Mouse (Mus musculus): ENCODE results near the gene Runx3. TPM values are rescaled to one million over a fixed set of nuclear protein-coding genes. Genes with fewer than 3 reads are reported as not detected.

The Runx3 gene
- polyA plus RNA-seq, 1 experiment from 2014 or later: 0.13 TPM

DNA sequence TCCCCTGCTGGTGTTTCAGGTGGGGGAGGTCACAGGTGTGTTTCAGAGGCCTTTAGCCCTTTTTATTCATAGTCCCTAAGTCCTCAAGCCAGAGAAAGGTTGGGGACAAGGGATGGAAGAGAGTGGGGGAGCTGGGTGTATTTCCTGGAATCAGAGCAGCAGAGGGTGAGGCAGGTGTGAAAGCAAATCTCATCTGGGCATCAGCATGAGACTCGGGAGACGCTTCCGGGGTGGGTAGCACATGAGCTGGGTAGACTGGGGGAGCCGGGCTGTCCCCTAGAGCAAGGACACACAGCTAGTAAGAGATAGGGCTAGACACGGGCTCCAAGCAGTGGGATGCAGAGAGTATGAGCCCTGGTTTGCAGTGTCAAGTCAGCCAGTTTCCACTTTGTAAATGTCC, 16.7 kb upstream of the Runx3 start:
- H3K36me3 ChIP-seq (ENCODE audit: control insufficient read depth, insufficient read depth, low read length): no peaks in the 10 kb centered on the region
- no peak for TF ChIP-seq CTCF (IDR thresholded peaks at IDR 0.05; ENCODE audit: low read depth)
- no peak for TF ChIP-seq EP300 (optimal IDR thresholded peaks at IDR 0.05)
- H3K4me1 ChIP-seq (replicated peaks; ENCODE audit: control insufficient read depth, insufficient read depth): no peaks in the 10 kb centered on the region
- no peak overlapping the region for H3K4me3 ChIP-seq (ENCODE audit: low read depth, low read length)
- no peak for ATAC-seq (ENCODE audit: low FRiP score, low TSS enrichment)
- 42% methylated on average over 5 of the region's 5 CpGs for WGBS
- H3K27ac ChIP-seq (replicated peaks): no peak overlapping the region
- no peak for DNase-seq (ENCODE audit: low spot score)
- H3K27me3 ChIP-seq (ENCODE audit: control insufficient read depth, insufficient read depth, low read length): no peaks in the 10 kb centered on the region; the same call in 1 of the 2 replicates
- no peaks in the 10 kb centered on the region for H3K9me3 ChIP-seq (ENCODE audit: control insufficient read depth, low read length)
- H3K4me2 ChIP-seq (replicated peaks; ENCODE audit: low read depth): no peak overlapping the region
- no peak overlapping the region for H3K9ac ChIP-seq (ENCODE audit: low read length)

DNA sequence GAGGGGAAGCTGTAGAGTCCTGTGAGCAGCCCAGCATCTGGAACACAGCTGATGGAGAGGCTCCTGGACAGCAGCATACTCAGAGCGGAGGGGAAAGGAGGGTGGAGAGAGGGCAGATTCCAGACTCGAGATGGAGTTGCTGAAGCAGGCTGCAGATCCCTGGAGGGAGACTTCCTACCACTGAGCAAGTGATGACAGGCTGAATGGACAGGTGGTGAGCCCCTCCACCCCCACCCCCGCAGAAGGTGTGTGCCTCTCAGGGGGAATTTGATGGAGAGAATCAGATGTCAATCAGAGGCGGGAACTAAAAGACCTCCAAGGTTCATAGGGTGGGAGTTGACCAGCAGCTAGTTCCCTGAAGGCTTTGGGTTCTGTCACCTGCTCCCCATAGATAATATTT, 13.5 kb upstream of the Runx3 start:
- H3K4me3 ChIP-seq (ENCODE audit: low read depth, low read length): no peak overlapping the region
- H3K27me3 ChIP-seq (ENCODE audit: control insufficient read depth, insufficient read depth, low read length): no peaks in the 10 kb centered on the region
- DNase-seq (ENCODE audit: low spot score): no peak
- no peaks in the 10 kb centered on the region for H3K4me1 ChIP-seq (replicated peaks; ENCODE audit: control insufficient read depth, insufficient read depth)
- no peak overlapping the region for H3K9ac ChIP-seq (ENCODE audit: low read length)
- no peaks in the 10 kb centered on the region for H3K9me3 ChIP-seq (ENCODE audit: control insufficient read depth, low read length)
- no peaks in the 10 kb centered on the region for H3K36me3 ChIP-seq (ENCODE audit: control insufficient read depth, insufficient read depth, low read length)
- ATAC-seq (ENCODE audit: low FRiP score, low TSS enrichment): no peak
- no peak overlapping the region for H3K27ac ChIP-seq (replicated peaks)
- no peak overlapping the region for H3K4me2 ChIP-seq (replicated peaks; ENCODE audit: low read depth)
- 40% methylated on average over 4 of the region's 4 CpGs for WGBS
- TF ChIP-seq EP300 (optimal IDR thresholded peaks at IDR 0.05): no peak
- no peak for TF ChIP-seq CTCF (IDR thresholded peaks at IDR 0.05; ENCODE audit: low read depth)

DNA sequence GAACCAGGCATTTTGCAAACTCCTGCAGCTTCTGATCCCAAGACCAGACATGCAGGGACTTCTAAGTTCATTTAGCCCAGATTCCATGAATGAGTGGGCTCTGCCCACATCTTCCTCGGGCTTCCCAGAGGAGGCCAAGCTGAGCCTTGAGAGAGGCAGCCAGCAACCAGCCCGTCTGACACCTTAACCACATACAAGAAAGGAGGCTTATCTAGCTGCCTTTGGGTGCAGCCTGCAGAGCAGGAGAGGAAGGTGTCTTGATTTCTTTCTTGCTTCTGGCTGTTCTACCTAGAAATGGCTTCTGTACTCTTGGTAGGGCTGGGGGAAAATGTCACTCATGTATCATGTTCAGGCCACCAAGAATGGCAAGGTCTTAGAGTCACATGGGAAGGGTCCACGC, 11.8 kb upstream of the Runx3 start:
- no peak for TF ChIP-seq CTCF (IDR thresholded peaks at IDR 0.05; ENCODE audit: low read depth)
- no peak for TF ChIP-seq EP300 (optimal IDR thresholded peaks at IDR 0.05)
- no peaks in the 10 kb centered on the region for H3K4me1 ChIP-seq (replicated peaks; ENCODE audit: control insufficient read depth, insufficient read depth)
- H3K27ac ChIP-seq (replicated peaks): no peak overlapping the region
- no peak overlapping the region for H3K4me2 ChIP-seq (replicated peaks; ENCODE audit: low read depth)
- no peaks in the 10 kb centered on the region for H3K9me3 ChIP-seq (ENCODE audit: control insufficient read depth, low read length)
- H3K9ac ChIP-seq (ENCODE audit: low read length): no peak overlapping the region
- WGBS: 59% methylated on average over 3 of the region's 3 CpGs
- H3K27me3 ChIP-seq (ENCODE audit: control insufficient read depth, insufficient read depth, low read length): no peaks in the 10 kb centered on the region
- DNase-seq (ENCODE audit: low spot score) (no peak), ATAC-seq (ENCODE audit: low FRiP score, low TSS enrichment) (no peak)
- H3K4me3 ChIP-seq (ENCODE audit: low read depth, low read length): no peak overlapping the region
- no peaks in the 10 kb centered on the region for H3K36me3 ChIP-seq (ENCODE audit: control insufficient read depth, insufficient read depth, low read length)

DNA sequence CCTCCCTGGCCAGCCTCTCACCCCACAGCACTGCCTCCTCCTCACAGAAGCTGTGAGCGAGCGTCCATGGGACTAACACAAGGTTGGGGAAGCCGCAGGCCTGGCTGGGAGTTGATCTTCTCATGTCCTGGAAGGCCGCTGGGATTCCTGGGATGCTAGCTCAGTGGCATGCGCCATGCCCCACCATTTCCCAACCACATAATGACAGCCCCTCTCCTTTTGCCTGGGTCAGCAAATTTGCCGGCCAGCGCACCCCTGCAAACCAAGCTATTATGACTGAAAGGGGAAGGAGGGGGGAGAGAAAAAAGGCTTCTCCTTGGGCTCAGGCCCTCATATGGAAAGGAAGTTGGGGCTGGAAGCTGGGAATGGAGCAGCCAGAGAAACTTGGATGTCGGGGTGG, 6.8 kb upstream of the Runx3 start:
- Histone ChIP-seq H3K27me3 (ENCODE audit: control insufficient read depth, insufficient read depth, low read length) (no peaks in the 10 kb centered on the region), H3K36me3 (ENCODE audit: control insufficient read depth, insufficient read depth, low read length) (no peaks in the 10 kb centered on the region), H3K4me1 (replicated peaks; ENCODE audit: control insufficient read depth, insufficient read depth) (no peaks in the 10 kb centered on the region), H3K9ac (ENCODE audit: low read length) (no peak overlapping the region), H3K4me2 (replicated peaks; ENCODE audit: low read depth) (no peak overlapping the region), H3K4me3 (ENCODE audit: low read depth, low read length) (no peak overlapping the region), H3K9me3 (ENCODE audit: control insufficient read depth, low read length) (no peaks in the 10 kb centered on the region), H3K27ac (replicated peaks) (no peak overlapping the region)
- TF ChIP-seq CTCF (IDR thresholded peaks at IDR 0.05; ENCODE audit: low read depth) (no peak), EP300 (optimal IDR thresholded peaks at IDR 0.05) (no peak)
- DNase-seq (ENCODE audit: low spot score) (no peak), ATAC-seq (ENCODE audit: low FRiP score, low TSS enrichment) (no peak)
- 93% methylated on average over 8 of the region's 8 CpGs for WGBS

DNA sequence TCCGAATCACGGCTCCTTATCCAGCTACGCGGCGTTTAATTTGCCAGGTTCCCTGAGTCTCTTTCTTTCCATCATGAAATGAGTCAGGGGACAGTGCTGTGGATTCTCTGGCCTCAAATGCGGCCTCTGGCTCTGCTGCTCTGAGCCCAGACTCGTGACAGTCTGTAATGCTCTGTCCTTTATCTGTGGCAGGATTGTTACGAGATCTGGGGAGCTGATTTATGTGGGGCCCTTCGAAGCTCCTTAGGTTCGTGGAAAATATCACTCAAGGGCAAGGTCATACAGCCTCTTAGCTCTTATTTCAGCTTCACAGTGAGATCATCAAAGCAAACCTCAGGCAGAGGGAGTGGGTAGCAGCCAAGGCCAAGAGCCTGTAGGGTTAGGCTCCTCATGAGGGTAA, 6.2 kb upstream of the Runx3 start:
- Histone ChIP-seq H3K36me3 (ENCODE audit: control insufficient read depth, insufficient read depth, low read length) (no peaks in the 10 kb centered on the region), H3K27ac (replicated peaks) (no peak overlapping the region), H3K27me3 (ENCODE audit: control insufficient read depth, insufficient read depth, low read length) (no peaks in the 10 kb centered on the region), H3K4me2 (replicated peaks; ENCODE audit: low read depth) (no peak overlapping the region), H3K9me3 (ENCODE audit: control insufficient read depth, low read length) (no peaks in the 10 kb centered on the region), H3K4me1 (replicated peaks; ENCODE audit: control insufficient read depth, insufficient read depth) (no peaks in the 10 kb centered on the region), H3K4me3 (ENCODE audit: low read depth, low read length) (no peak overlapping the region), H3K9ac (ENCODE audit: low read length) (no peak overlapping the region)
- no peak for TF ChIP-seq CTCF (IDR thresholded peaks at IDR 0.05; ENCODE audit: low read depth)
- TF ChIP-seq EP300 (optimal IDR thresholded peaks at IDR 0.05): no peak
- WGBS: 70% methylated on average over 10 of the region's 10 CpGs
- no peak for DNase-seq (ENCODE audit: low spot score)
- ATAC-seq (ENCODE audit: low FRiP score, low TSS enrichment): no peak

DNA sequence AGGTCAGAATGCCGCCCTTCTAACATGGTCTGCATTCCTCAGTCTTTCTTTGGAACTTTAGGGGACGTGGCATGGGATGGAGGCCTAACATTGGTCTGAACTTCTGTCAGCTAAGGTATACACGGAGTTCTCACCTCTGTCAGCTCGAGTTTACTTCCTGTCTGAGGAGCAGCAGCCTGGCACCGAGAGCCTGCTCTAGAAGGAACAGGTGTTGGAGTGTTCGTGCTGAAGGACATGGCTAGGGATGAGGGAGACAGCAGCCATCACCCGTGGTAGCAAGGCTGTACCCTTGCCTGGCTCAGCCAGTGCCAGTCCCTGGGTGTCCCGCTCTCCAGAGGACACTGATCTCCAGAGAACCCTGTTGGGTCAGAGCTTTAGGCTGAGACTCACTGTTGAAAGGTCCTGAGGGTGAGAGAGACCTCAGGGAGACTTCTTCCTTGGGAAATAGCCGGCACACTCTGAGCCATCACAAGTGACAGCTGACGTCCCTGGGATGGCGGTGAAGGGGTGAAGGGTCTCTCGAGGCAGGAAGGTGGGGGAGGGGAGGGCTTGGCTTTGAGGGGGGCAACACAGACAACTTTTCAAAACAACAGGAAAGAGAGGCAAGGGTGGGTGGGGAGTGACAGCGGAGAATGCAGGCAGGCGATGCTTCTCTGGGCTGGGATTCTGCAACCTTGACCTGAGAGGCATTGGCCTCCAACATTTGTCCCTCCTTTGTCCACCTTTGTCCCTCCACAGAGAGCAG, 4.9 kb upstream of the Runx3 start:
- no peak for TF ChIP-seq EP300 (optimal IDR thresholded peaks at IDR 0.05)
- TF ChIP-seq CTCF (IDR thresholded peaks at IDR 0.05; ENCODE audit: low read depth): no peak

More for the DNA sequence above, 4.9 kb upstream of the Runx3 start:
- no peak overlapping the region for H3K9ac ChIP-seq (ENCODE audit: low read length)
- WGBS: 47% methylated on average over 14 of the region's 14 CpGs
- no peak overlapping the region for H3K4me3 ChIP-seq (ENCODE audit: low read depth, low read length)
- H3K4me2 ChIP-seq (replicated peaks; ENCODE audit: low read depth): no peak overlapping the region
- no peak overlapping the region for H3K27ac ChIP-seq (replicated peaks)
- no peaks in the 10 kb centered on the region for H3K27me3 ChIP-seq (ENCODE audit: control insufficient read depth, insufficient read depth, low read length)
- no peaks in the 10 kb centered on the region for H3K36me3 ChIP-seq (ENCODE audit: control insufficient read depth, insufficient read depth, low read length)
- ATAC-seq (ENCODE audit: low FRiP score, low TSS enrichment) (no peak), DNase-seq (ENCODE audit: low spot score) (no peak)
- no peaks in the 10 kb centered on the region for H3K9me3 ChIP-seq (ENCODE audit: control insufficient read depth, low read length)
- H3K4me1 ChIP-seq (replicated peaks; ENCODE audit: control insufficient read depth, insufficient read depth): no peaks in the 10 kb centered on the region

Measured in stomach, postnatal 0 days (tissue).